Mouse (Mus musculus) MEL (cell line): Measurements from ENCODE around the gene Hoxa11.

Source experiments
- CTCF ChIP-seq, 3 experiments: IDR thresholded peaks in 2 of 3; conservative IDR thresholded peaks in 1 of 3; 2 replicates each; pipeline ENCODE4 v1.5.1; 2011 to 2012; ENCODE audit warnings: low read length in 3 of 3, low read depth in 2 of 3, mild to moderate bottlenecking in 2 of 3, improper control_type of control experiment in 1 of 3, inconsistent platforms in 1 of 3, mixed read lengths in 1 of 3, moderate library complexity in 1 of 3; ENCODE audit not compliant: control insufficient read depth in 1 of 3, insufficient read depth in 1 of 3, poor library complexity in 1 of 3, severe bottlenecking in 1 of 3
- E2F4 ChIP-seq: IDR thresholded peaks from 2 replicates; pipeline ENCODE4 v1.6.1; 2011; ENCODE audit warnings: low read depth, low read length, improper control_type of control experiment, borderline replicate concordance
- EP300 ChIP-seq, 2 experiments: IDR thresholded peaks; 2 replicates each; pipeline ENCODE4 v1.6.1; 2011; ENCODE audit warnings: improper control_type of control experiment in 2 of 2, low read length in 2 of 2, low read depth in 1 of 2, mild to moderate bottlenecking in 1 of 2
- GATA1 ChIP-seq: IDR thresholded peaks from 2 replicates; pipeline ENCODE4 v1.6.1; 2011; ENCODE audit warnings: low read depth, low read length, improper control_type of control experiment
- MAX ChIP-seq: IDR thresholded peaks from 2 replicates; pipeline ENCODE4 v1.6.1; 2011; ENCODE audit warnings: low read length, improper control_type of control experiment
- POLR2A ChIP-seq, 2 experiments: IDR thresholded peaks; 2 replicates each; pipeline ENCODE4 v1.6.1; 2011 to 2012; ENCODE audit warnings: low read length in 2 of 2, mild to moderate bottlenecking in 2 of 2, control low read depth in 1 of 2, improper control_type of control experiment in 1 of 2, low read depth in 1 of 2, moderate library complexity in 1 of 2; ENCODE audit not compliant: control insufficient read depth in 1 of 2, insufficient read depth in 1 of 2, poor library complexity in 1 of 2
- POLR2AphosphoS5 ChIP-seq: IDR thresholded peaks from 2 replicates; pipeline ENCODE4 v1.6.1; 2012; ENCODE audit warnings: low read depth, borderline replicate concordance, mild to moderate bottlenecking, inconsistent platforms, low read length, moderate library complexity, mixed read lengths
- SMC3 ChIP-seq: IDR thresholded peaks from 2 replicates; pipeline ENCODE4 v1.6.1; 2011; ENCODE audit warnings: low read depth, low read length, improper control_type of control experiment

- no peak for TF ChIP-seq POLR2A (IDR thresholded peaks at IDR 0.05; ENCODE audit: control insufficient read depth in 1 of 2, insufficient read depth in 1 of 2, low read depth in 1 of 2, low read length in 2 of 2, poor library complexity in 1 of 2)
- TF ChIP-seq POLR2AphosphoS5: no peak
- no peak for TF ChIP-seq EP300 (IDR thresholded peaks at IDR 0.05; ENCODE audit: low read depth in 1 of 2, low read length in 2 of 2)
- TF ChIP-seq GATA1: no peak
- TF ChIP-seq MAX: no peak
- TF ChIP-seq SMC3: no peak
- TF ChIP-seq E2F4: no peak
- no peak for TF ChIP-seq CTCF (IDR thresholded peaks at IDR 0.05 in 2 of 3, conservative IDR thresholded peaks at IDR 0.05 in 1 of 3; ENCODE audit: control insufficient read depth in 1 of 3, insufficient read depth in 1 of 3, low read depth in 2 of 3, low read length in 3 of 3, poor library complexity in 1 of 3, severe bottlenecking in 1 of 3)
These were observed 11.0 kb downstream of the Hoxa11 start for GRCm38 (mm10) chr6:52234428-52235140.
